Mouse (Mus musculus) kidney, embryonic 14.5 days (tissue): Measurements from ENCODE around the gene Vps36. TPM values are rescaled to one million over a fixed set of nuclear protein-coding genes. Genes with fewer than 3 reads are reported as not detected.

Experiments
- ATAC-seq: fragments of 200-750 bp; cut with Nextera tagmentation; 2 replicates; pipeline ENCODE4 v1.8.0; 2017; ENCODE audit warnings: moderate number of reproducible peaks, mild to moderate bottlenecking, moderate TSS enrichment, moderate library complexity; ENCODE audit not compliant: low FRiP score, low TSS enrichment
- H3K27ac ChIP-seq: fragments of 300-500 bp; sonication (generic); 2 replicates; pipeline ENCODE4 v1.5.1; 2014; ENCODE audit warnings: low read depth, mild to moderate bottlenecking, low read length, moderate library complexity, mixed read lengths
- H3K27me3 ChIP-seq: fragments of 300-500 bp; sonication (generic); 2 replicates; pipeline ENCODE4 v1.6.1; 2014; ENCODE audit warnings: mild to moderate bottlenecking, low read length; ENCODE audit not compliant: control insufficient read depth, insufficient read depth
- H3K36me3 ChIP-seq: fragments of 300-500 bp; sonication (generic); 2 replicates; pipeline ENCODE4 v1.6.1; 2014; ENCODE audit warnings: low read length, mixed read lengths; ENCODE audit not compliant: control insufficient read depth, insufficient read depth
- H3K4me1 ChIP-seq: fragments of 300-500 bp; sonication (generic); 2 replicates; pipeline ENCODE4 v1.6.1; 2014; ENCODE audit warnings: low read length, mixed read lengths; ENCODE audit not compliant: control insufficient read depth, insufficient read depth
- H3K4me2 ChIP-seq: fragments of 300-500 bp; sonication (generic); replicated peaks from 2 replicates; pipeline ENCODE4 v1.6.1; 2014; ENCODE audit warnings: low read depth, mild to moderate bottlenecking, low read length
- H3K4me3 ChIP-seq: fragments of 300-500 bp; sonication (generic); 2 replicates; pipeline ENCODE4 v1.5.1; 2014; ENCODE audit warnings: mild to moderate bottlenecking, low read length
- H3K9ac ChIP-seq: fragments of 300-500 bp; sonication (generic); 2 replicates; pipeline ENCODE4 v1.6.1; 2014; ENCODE audit warnings: low read depth, mild to moderate bottlenecking, low read length, moderate library complexity
- H3K9me3 ChIP-seq: fragments of 300-500 bp; sonication (generic); 2 replicates; pipeline ENCODE4 v1.6.1; 2016; ENCODE audit warnings: low read length; ENCODE audit not compliant: control insufficient read depth
- WGBS: fragments of 180-500 bp; shearing (Covaris S2); extraction: QIAGEN DNeasy Blood & Tissue Kit; methylation state at CpG from one replicate; pipeline ENCODE4 v1.1.7; 2014; 5-methylcytosine and 5-hydroxymethylcytosine counted together
- polyA plus RNA-seq: library from polyadenylated mRNA; unstranded; fragments of >200 nt; fragmentation: Nextera tagmentation; extraction: Ambion mirVana; gene quantifications from 2 replicates; pipeline ENCODE4 v1.2.1, GENCODE M21; 2014

Gene Vps36
- polyA plus RNA-seq, 1 experiment from 2014 or later = 40.0 TPM

GRCm38 (mm10) chr8:22245663-22246062 lies 53.1 kb downstream of the Vps36 start:
- Histone ChIP-seq H3K36me3 (no peaks in the 10 kb centered on the region), H3K9ac (no peak overlapping the region), H3K4me3 (no peak overlapping the region), H3K4me2 (no peak overlapping the region), H3K9me3 (no peaks in the 10 kb centered on the region), H3K27me3 (no peaks in the 10 kb centered on the region), H3K27ac (no peak overlapping the region), H3K4me1 (no peaks in the 10 kb centered on the region)
- ATAC-seq = no peak
- 77% methylated on average over 1 of the region's 1 CpGs for WGBS

- Histone ChIP-seq H3K4me2 (no peak overlapping the region), H3K9me3 (no peaks in the 10 kb centered on the region), H3K27ac (no peak overlapping the region), H3K36me3 (no peaks in the 10 kb centered on the region), H3K4me3 (no peak overlapping the region), H3K9ac (no peak overlapping the region), H3K4me1 (no peaks in the 10 kb centered on the region), H3K27me3 (no peaks in the 10 kb centered on the region)
- 85% methylated on average over 12 of the region's 12 CpGs for WGBS
- no peak for ATAC-seq
Observed at GRCm38 (mm10) chr8:22247956-22248355, 55.3 kb downstream of the Vps36 start.

- 77% methylated on average over 9 of the region's 9 CpGs for WGBS
- Histone ChIP-seq H3K4me3 (no peak overlapping the region), H3K4me1 (no peaks in the 10 kb centered on the region), H3K9ac (no peak overlapping the region), H3K27ac (no peak overlapping the region), H3K4me2 (no peak overlapping the region), H3K9me3 (peaks cover 2% of the 10 kb centered on the region; the same call in 1 of the 2 replicates), H3K27me3 (no peaks in the 10 kb centered on the region), H3K36me3 (no peaks in the 10 kb centered on the region)
- no peak for ATAC-seq
Observed at GRCm38 (mm10) chr8:22249080-22249479, 56.5 kb downstream of the Vps36 start.

GRCm38 (mm10) chr8:22258946-22259450 lies 66.4 kb downstream of the Vps36 start:
- peaks cover 2% of the 10 kb centered on the region; the same call in 1 of the 2 replicates for H3K9me3 ChIP-seq
- no peaks in the 10 kb centered on the region for H3K4me1 ChIP-seq
- H3K4me3 ChIP-seq = no peak overlapping the region
- WGBS = 89% methylated on average over 18 of the region's 18 CpGs
- no peak overlapping the region for H3K4me2 ChIP-seq
- H3K27ac ChIP-seq = no peak overlapping the region
- H3K27me3 ChIP-seq = no peaks in the 10 kb centered on the region
- ATAC-seq = no peak
- no peaks in the 10 kb centered on the region for H3K36me3 ChIP-seq
- H3K9ac ChIP-seq = no peak overlapping the region

GRCm38 (mm10) chr8:22259531-22259930 lies 66.9 kb downstream of the Vps36 start:
- Histone ChIP-seq H3K4me2 (no peak overlapping the region), H3K27me3 (no peaks in the 10 kb centered on the region), H3K27ac (no peak overlapping the region), H3K4me1 (no peaks in the 10 kb centered on the region), H3K36me3 (no peaks in the 10 kb centered on the region), H3K9me3 (no peaks in the 10 kb centered on the region), H3K9ac (no peak overlapping the region), H3K4me3 (no peak overlapping the region)
- ATAC-seq = no peak
- 84% methylated on average over 12 of the region's 12 CpGs for WGBS

- no peaks in the 10 kb centered on the region for H3K4me1 ChIP-seq
- no peaks in the 10 kb centered on the region for H3K36me3 ChIP-seq
- H3K27ac ChIP-seq = no peak overlapping the region
- no peaks in the 10 kb centered on the region for H3K9me3 ChIP-seq
- H3K4me2 ChIP-seq = no peak overlapping the region
- WGBS = 45% methylated on average over 9 of the region's 9 CpGs
- H3K4me3 ChIP-seq = no peak overlapping the region
- H3K9ac ChIP-seq = no peak overlapping the region
- H3K27me3 ChIP-seq = no peaks in the 10 kb centered on the region
- no peak for ATAC-seq
Observed at GRCm38 (mm10) chr8:22260091-22260722, 67.6 kb downstream of the Vps36 start.

GRCm38 (mm10) chr8:22262267-22262666 lies 69.7 kb downstream of the Vps36 start:
- Histone ChIP-seq H3K9ac (no peak overlapping the region), H3K9me3 (no peaks in the 10 kb centered on the region), H3K4me1 (no peaks in the 10 kb centered on the region), H3K4me2 (no peak overlapping the region), H3K4me3 (no peak overlapping the region), H3K36me3 (no peaks in the 10 kb centered on the region), H3K27me3 (no peaks in the 10 kb centered on the region), H3K27ac (no peak overlapping the region)
- ATAC-seq = no peak
- 87% methylated on average over 3 of the region's 3 CpGs for WGBS

- no peaks in the 10 kb centered on the region for H3K9me3 ChIP-seq
- H3K9ac ChIP-seq = no peak overlapping the region
- H3K27me3 ChIP-seq = no peaks in the 10 kb centered on the region
- no peaks in the 10 kb centered on the region for H3K36me3 ChIP-seq
- WGBS = 83% methylated on average over 6 of the region's 6 CpGs
- H3K4me2 ChIP-seq = no peak overlapping the region
- H3K4me1 ChIP-seq = no peaks in the 10 kb centered on the region
- no peak overlapping the region for H3K27ac ChIP-seq
- no peak overlapping the region for H3K4me3 ChIP-seq
- no peak for ATAC-seq
Observed at GRCm38 (mm10) chr8:22264292-22264691, 71.7 kb downstream of the Vps36 start.

GRCm38 (mm10) chr8:22264787-22265186 lies 72.2 kb downstream of the Vps36 start:
- H3K9ac ChIP-seq = no peak overlapping the region
- H3K27ac ChIP-seq = no peak overlapping the region
- no peak overlapping the region for H3K4me3 ChIP-seq
- no peak overlapping the region for H3K4me2 ChIP-seq
- H3K4me1 ChIP-seq = no peaks in the 10 kb centered on the region
- 83% methylated on average over 6 of the region's 6 CpGs for WGBS
- H3K9me3 ChIP-seq = no peaks in the 10 kb centered on the region
- no peaks in the 10 kb centered on the region for H3K36me3 ChIP-seq
- ATAC-seq = no peak
- no peaks in the 10 kb centered on the region for H3K27me3 ChIP-seq
